Mouse (Mus musculus) urinary bladder, adult 18-20 months (tissue): ENCODE measurements around the gene Sfxn2.
"Not testable (repeated sequence)": the region's sequence is repeated elsewhere in the genome, so short reads cannot be mapped to it uniquely, and the experiment has no call there.

Experiments
- DNase-seq, 2 experiments: peaks; one replicate each; pipeline ENCODE4 v3.0.0; 2022; ENCODE audit warnings: low spot score in 2 of 2, mixed read lengths in 2 of 2

The Sfxn2 gene

GRCm38 (mm10) chr19:46542750-46543149 is 30.4 kb upstream of the Sfxn2 start:
- no peak for DNase-seq

- no peak for DNase-seq
Observed at GRCm38 (mm10) chr19:46547565-46547964, 25.6 kb upstream of the Sfxn2 start.

- DNase-seq = no peak
Observed at GRCm38 (mm10) chr19:46548110-46548509, 25.1 kb upstream of the Sfxn2 start.

GRCm38 (mm10) chr19:46550385-46550784 is 22.8 kb upstream of the Sfxn2 start:
- DNase-seq = no peak

- DNase-seq = no peak
Observed at GRCm38 (mm10) chr19:46552496-46552895, 20.7 kb upstream of the Sfxn2 start.

GRCm38 (mm10) chr19:46553541-46553955 is 19.6 kb upstream of the Sfxn2 start:
- no peak for DNase-seq

GRCm38 (mm10) chr19:46558009-46558408 is 15.2 kb upstream of the Sfxn2 start:
- no peak for DNase-seq

- DNase-seq = no peak
Observed at GRCm38 (mm10) chr19:46558631-46559030, 14.5 kb upstream of the Sfxn2 start.

- DNase-seq = peak; percentile 18 to 35
Observed at GRCm38 (mm10) chr19:46562132-46562531, 11.0 kb upstream of the Sfxn2 start.

GRCm38 (mm10) chr19:46562581-46563515 is 10.3 kb upstream of the Sfxn2 start:
- DNase-seq = no peak

- no peak for DNase-seq
Observed at GRCm38 (mm10) chr19:46563603-46564002, 9.6 kb upstream of the Sfxn2 start.

GRCm38 (mm10) chr19:46564043-46564462 is 9.1 kb upstream of the Sfxn2 start:
- DNase-seq = no peak

GRCm38 (mm10) chr19:46571211-46571877 is 1.8 kb upstream of the Sfxn2 start:
- DNase-seq = not testable (repeated sequence)

GRCm38 (mm10) chr19:46571878-46572244 is 1.3 kb upstream of the Sfxn2 start:
- no peak for DNase-seq

- no peak for DNase-seq
Observed at GRCm38 (mm10) chr19:46572548-46572947, 617 bp upstream of the Sfxn2 start.

GRCm38 (mm10) chr19:46573990-46574389 is 825 bp downstream of the Sfxn2 start:
- no peak for DNase-seq

GRCm38 (mm10) chr19:46575196-46575595 is 2.0 kb downstream of the Sfxn2 start:
- no peak for DNase-seq

- DNase-seq = peak; percentile 68 to 78
Observed at GRCm38 (mm10) chr19:46587823-46588508, 14.8 kb downstream of the Sfxn2 start.

GRCm38 (mm10) chr19:46591575-46591974 is 18.4 kb downstream of the Sfxn2 start:
- no peak for DNase-seq

GRCm38 (mm10) chr19:46592751-46593439 is 19.7 kb downstream of the Sfxn2 start:
- no peak for DNase-seq

- DNase-seq = no peak
Observed at GRCm38 (mm10) chr19:46598187-46598586, 25.0 kb downstream of the Sfxn2 start.
